Mouse (Mus musculus) gastrocnemius, postnatal 14 days (tissue): ENCODE results near the gene Zmynd10. TPM values are rescaled to one million over a fixed set of nuclear protein-coding genes. Genes with fewer than 3 reads are reported as not detected.
A peak's percentile ranks its signal among the peaks of the same experiment; 100 is the strongest.

ENCODE experiments used
- DNase-seq: peaks from one replicate; pipeline ENCODE4 v3.0.0; 2021; ENCODE audit warnings: mixed read lengths
- intact Hi-C: fragments of 180-260 bp; cut with DNase I; formaldehyde crosslinking; loops from one replicate; pipeline ENCODE4 v1.15.1; 2025; ENCODE audit warnings: low total_unique reads
- total RNA-seq, 2 experiments: library from RNA; stranded (reverse); gene quantifications; 2 replicates each; pipeline ENCODE4 v1.2.3; 2021

Gene Zmynd10
- total RNA-seq, 2 experiments from 2014 or later: not detected

DNA sequence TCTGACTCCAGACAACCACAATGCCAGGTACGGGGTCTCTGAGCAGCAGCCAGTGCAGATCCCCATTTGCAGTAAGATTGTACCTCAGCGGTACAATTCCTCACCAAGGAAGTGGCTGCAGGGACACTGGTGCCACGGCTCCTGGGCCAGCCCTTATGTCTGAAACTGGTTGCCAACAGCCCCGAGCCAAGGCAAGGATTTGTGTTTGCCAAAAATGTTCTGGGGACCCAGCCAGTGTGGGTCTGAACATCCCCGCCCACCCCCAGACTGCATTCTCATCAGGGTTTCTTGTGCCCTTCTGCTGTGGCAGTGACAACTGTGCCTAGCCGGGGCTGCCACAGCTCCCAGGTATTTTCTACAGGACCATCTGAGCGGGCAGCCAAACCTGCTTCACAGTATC is 8.9 kb upstream of the Zmynd10 start:
- no peak for DNase-seq
- intact Hi-C loops: no loop called here

DNA sequence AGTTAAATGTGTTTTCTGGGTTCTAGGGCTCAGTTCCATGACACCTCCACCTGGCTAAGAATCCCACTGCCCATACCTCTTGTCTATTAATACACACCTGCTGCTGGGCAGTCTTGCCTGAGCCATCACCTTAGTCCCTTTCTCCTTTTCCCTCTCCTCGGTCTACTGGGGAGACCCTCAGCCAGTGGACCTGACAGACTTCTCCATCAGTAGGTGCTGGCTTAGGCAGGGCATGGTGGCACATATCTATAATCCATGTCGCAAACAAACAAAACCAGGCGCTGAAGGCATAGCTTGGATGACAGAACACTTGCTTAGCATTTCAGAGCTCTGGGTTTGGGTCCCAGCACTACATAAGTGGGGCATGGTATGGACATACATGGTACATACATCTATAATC is 8.4 kb upstream of the Zmynd10 start:
- DNase-seq: no peak
- intact Hi-C loops: no loop called here

DNA sequence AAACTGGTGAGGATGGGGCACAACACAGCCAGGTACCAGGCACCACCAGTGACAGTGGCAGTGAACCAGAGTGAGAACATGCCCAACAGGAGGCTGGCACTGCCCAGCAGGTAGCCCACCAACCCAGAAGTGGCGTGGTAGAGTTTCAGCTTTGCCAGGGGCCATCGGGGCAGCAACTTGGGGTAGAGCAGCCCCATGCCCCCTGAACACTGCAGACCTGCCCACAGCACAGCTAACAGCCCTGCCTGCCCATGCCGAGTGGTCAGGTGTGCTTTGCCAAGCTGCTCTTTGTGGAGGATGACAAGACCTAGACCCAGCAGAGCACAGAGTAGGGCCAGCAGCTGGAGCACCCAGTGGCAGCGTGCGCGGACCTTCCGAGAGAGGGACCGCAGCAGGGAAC is 7.2 kb upstream of the Zmynd10 start:
- DNase-seq: no peak
- intact Hi-C loops: no loop called here

DNA sequence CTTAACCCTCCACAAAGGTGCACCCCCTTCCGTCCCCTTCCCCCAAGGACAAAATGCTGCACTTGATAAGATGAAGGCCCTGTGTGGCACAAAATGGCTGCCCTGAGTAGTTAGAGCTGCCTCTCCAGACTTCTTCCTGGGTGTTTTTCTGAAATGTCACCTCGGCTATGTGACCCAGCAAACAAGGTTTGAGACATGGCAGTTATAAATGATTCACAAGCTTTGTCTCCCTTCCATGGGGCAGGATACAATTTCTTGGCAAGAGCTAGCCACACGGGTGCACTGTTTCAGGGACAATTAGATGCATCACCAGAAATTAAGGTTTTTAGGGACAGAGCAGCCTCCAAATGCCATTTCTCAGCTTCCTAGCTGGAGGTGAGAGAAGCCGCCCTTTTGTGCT is 6.7 kb upstream of the Zmynd10 start:
- no peak for DNase-seq
- intact Hi-C loops: no loop called here

GRCm38 (mm10) chr9:107541005-107541404 is 6.1 kb upstream of the Zmynd10 start:
- DNase-seq: no peak
- intact Hi-C loops: no loop called here

DNA sequence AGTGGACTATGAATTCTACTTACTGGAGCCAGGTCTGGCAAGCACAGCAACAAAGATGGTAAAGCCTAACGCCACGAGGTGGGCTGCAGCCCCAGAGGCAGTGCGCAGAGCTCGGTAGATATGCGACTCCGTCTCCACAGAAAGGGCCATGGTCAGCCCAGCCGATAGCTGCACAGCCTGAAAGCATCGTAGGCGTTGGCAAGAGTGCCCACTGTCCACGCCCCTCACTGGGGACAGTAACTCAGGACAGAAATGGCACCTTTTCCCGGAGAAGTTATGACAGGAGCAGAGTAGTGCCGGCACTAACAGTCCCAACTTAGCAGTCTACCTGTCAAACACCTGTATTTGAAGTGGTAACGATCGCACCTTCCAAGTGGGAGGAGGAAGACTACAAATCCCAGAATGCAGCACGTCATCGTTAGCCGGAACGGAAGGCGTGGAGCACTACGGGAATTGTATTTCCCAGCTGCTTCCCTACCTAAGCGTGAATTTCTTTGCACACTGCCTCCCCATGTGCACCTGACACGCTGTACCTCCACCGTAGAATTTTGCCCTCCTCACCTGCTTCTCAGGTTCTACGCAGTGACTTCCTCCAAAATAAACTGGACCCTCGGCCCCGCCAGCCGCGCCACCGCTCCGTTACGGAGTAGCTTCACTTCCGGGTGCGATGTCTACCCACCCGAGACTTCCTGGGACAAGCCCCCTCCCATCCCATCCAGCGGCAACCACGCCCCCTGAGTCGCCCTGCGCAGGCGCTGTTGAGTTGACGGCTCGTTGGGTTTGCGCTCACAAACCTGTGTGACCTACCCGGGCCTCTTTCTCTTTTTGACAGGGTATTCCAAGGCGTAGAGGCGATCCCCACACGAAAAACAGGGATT is 5.4 kb upstream of the Zmynd10 start, which contains the start of the genes Cyb561d2 and Nprl2:
Gene Cyb561d2, minus strand, starts transcription at position 720 of the 878 bp plus-strand sequence.
Gene Nprl2, plus strand, starts transcription at position 753 of the 878 bp plus-strand sequence.
- DNase-seq: peak; percentile 93
- intact Hi-C loops: no loop called here

- intact Hi-C loops: no loop called here
- DNase-seq: no peak
Observed at GRCm38 (mm10) chr9:107542352-107542686, 4.8 kb upstream of the Zmynd10 start.

DNA sequence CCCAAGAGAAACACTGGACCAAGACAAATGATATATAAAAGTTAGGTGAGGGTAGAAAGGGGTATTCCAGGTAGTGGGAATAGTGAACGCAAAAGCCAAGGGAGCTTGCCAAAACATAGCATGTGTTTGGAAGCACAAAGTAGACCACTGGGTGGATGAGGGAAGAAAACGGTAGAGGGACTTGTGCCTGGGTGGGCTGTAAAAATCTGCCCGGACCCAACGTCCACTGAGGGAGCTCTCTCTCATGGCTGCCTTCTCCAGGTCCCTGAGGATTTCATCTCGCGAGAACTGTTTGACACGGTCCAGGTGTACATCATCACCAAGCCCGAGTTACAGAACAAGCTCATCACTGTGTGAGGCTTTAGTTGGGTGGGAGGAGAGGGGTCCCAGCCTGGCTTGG is 4.4 kb upstream of the Zmynd10 start:
- intact Hi-C loops: no loop called here
- DNase-seq: no peak

DNA sequence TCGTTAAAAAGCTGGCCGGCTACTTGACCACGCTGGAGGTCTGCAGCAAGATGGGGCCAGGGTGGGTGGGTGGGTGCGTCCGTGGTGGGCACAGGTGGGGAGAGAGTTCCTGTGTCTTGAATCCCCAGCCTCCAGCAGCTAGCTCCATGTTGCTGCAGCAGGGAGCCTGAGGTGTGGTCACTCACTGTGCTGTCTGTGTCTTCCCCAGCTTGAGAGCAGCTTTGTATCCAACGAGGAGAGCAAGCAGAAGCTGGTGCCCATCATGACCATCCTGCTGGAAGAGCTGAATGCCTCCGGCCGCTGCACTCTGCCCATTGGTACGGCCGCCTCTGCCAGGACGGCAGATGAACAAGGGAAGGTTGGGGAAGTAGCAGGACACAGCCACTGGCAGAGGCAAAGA is 3.8 kb upstream of the Zmynd10 start:
- intact Hi-C loops: no loop called here
- DNase-seq: no peak

DNA sequence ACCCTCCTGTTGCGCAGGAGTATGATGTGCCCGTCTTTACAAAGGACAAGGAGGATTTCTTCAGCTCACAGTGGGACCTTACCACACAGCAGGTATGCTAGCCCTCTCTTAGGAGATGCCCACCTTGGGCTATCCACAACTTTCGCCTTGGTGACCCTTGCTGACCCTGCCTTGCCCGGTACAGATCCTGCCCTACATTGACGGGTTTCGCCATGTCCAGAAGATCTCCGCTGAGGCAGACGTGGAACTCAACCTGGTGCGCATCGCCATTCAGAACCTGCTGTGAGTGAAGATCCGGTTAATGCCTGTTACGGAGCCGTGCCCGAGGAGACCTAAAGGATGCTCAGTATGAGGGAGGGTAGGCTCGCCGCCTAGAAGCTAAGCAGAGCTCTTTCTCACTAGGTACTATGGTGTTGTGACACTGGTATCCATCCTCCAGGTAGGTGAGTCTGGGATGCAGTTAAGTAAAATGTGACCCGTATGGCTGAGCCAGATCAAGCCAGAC is 2.9 kb upstream of the Zmynd10 start:
- DNase-seq: no peak
- intact Hi-C loops: no loop called here

DNA sequence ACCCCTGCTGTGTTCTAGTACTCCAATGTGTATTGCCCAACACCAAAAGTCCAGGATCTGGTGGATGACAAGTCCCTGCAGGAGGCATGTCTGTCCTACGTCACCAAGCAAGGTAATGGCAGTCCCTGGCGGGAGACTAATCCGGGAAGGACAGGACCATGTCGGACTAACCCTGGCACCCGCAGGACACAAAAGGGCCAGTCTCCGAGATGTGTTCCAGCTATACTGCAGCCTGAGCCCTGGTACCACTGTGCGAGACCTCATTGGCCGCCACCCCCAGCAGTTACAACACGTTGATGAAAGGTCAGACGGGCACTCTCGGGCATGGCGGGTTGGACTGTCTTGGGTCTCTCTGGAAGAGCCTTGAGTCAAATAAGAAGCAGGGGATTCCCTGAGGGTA is 2.4 kb upstream of the Zmynd10 start:
- no peak for DNase-seq
- intact Hi-C loops: no loop called here

GRCm38 (mm10) chr9:107545199-107545598 is 1.9 kb upstream of the Zmynd10 start:
- no peak for DNase-seq
- intact Hi-C loops: no loop called here

DNA sequence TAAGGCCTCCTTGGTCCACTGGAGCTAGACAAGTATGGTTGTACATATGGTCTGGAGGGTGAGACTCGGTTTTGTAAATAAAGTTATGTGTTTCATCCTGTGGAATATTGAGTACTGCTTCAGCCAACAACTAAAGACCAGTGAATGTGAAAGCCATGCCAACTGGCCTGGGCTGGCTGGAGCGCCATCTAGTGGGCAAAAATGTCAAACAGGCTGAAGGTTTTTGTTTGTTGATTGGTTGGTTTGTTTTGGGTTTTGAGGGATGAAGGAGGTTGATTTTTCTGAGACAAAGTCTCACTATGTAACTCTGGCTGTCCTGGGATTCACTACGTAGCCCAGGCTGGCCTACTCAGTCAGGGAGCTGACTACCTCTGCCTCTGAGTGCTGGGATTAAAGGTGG is 1.5 kb upstream of the Zmynd10 start:
- peak; percentile 71 for DNase-seq
- intact Hi-C loops: no loop called here

GRCm38 (mm10) chr9:107547957-107548356 is 859 bp downstream of the Zmynd10 start:
- intact Hi-C loops: no loop called here
- no peak for DNase-seq

DNA sequence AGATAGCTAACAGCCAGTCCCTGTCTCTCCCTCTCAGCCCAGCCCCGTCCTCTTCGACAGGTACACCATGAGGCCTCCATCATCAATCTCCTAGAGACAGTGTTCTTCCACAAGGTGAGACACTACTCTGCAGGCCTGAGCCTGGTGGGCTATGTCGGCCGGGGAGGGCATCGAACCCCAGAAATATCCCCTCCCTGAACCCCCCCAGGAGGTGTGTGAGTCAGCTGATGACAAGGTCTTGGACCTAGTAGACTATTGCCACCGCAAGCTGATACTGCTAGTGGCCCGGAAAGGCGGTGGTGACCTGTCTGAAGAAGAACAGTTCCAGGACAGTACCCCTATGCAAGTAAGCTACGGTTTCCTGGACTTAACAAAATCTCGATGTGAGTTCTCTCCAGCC is 1.7 kb downstream of the Zmynd10 start:
- intact Hi-C loops: no loop called here
- DNase-seq: no peak

DNA sequence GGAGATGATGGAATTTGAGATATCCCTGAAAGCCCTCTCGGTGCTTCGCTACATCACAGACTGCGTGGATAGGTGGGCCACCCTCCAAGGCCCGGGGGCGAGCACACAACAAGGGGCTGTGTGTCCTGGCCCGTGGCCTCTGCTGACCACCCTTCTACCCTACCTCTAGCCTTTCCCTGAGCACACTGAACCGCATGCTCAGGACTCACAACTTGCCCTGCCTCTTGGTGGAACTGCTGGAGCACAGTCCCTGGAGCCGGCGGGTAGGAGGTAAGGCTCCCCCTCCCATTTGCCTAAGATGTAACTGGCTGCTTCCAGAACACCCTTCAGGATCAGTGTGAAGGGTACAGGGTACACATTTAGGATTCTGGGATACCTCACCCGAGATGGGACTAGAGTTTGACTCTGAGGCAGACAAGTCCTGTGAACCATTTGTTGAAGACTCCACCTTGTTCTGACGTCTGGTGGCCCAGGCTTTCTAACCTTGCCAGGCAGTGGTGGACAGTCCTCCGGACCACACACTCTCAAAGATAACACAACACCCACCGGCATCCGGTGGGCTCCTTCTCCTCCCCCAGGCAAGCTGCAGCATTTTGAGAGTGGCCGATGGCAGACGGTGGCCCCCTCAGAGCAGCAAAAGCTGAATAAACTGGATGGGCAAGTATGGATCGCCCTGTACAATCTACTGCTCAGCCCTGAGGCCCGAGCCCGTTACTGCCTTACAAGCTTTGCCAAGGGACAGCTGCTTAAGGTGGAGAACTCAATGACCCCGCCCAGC is 2.4 kb downstream of the Zmynd10 start:
- DNase-seq: no peak
- intact Hi-C loops: no loop called here

- DNase-seq: no peak
- intact Hi-C loops: no loop called here
Observed at GRCm38 (mm10) chr9:107550491-107551116, 3.5 kb downstream of the Zmynd10 start.

GRCm38 (mm10) chr9:107551117-107551889 is 4.2 kb downstream of the Zmynd10 start, which contains the start of gene Rassf1:
Gene Rassf1, plus strand, starts transcription at chr9:107551555.
- DNase-seq: peak; percentile 78

GRCm38 (mm10) chr9:107551890-107552355 is 4.8 kb downstream of the Zmynd10 start:
- intact Hi-C loops: no loop called here

More at GRCm38 (mm10) chr9:107551117-107551889, 4.2 kb downstream of the Zmynd10 start, which contains the start of gene Rassf1:
- intact Hi-C loops: no loop called here

More at GRCm38 (mm10) chr9:107551890-107552355, 4.8 kb downstream of the Zmynd10 start:
- no peak for DNase-seq
